Mouse (Mus musculus) neural tube, embryonic 11.5 days (tissue): ENCODE data around the gene Ndufs8. TPM values are rescaled to one million over a fixed set of nuclear protein-coding genes. Genes with fewer than 3 reads are reported as not detected.

ENCODE experiments used
- ATAC-seq: fragments of 200-750 bp; cut with Nextera tagmentation; 2 replicates; pipeline ENCODE4 v1.8.0; 2017; ENCODE audit warnings: moderate number of reproducible peaks, mild to moderate bottlenecking, moderate TSS enrichment, moderate library complexity; ENCODE audit not compliant: insufficient read depth, low FRiP score, low TSS enrichment
- DNase-seq: peaks from one replicate; pipeline ENCODE4 v3.0.0-alpha.2; 2015; ENCODE audit warnings: low spot score
- H3K27ac ChIP-seq: fragments of 300-500 bp; sonication (generic); 2 replicates; pipeline ENCODE4 v1.5.1; 2014; ENCODE audit warnings: low read depth, mild to moderate bottlenecking, low read length
- H3K27me3 ChIP-seq: fragments of 300-500 bp; sonication (generic); 2 replicates; pipeline ENCODE4 v1.6.1; 2014; ENCODE audit warnings: mild to moderate bottlenecking, low read length, mixed read lengths; ENCODE audit not compliant: control insufficient read depth, insufficient read depth
- H3K36me3 ChIP-seq: fragments of 300-500 bp; sonication (generic); 2 replicates; pipeline ENCODE4 v1.6.1; 2014; ENCODE audit warnings: mild to moderate bottlenecking, low read length, moderate library complexity, mixed read lengths; ENCODE audit not compliant: control insufficient read depth, insufficient read depth
- H3K4me1 ChIP-seq: fragments of 300-500 bp; sonication (generic); 2 replicates; pipeline ENCODE4 v1.6.1; 2014; ENCODE audit warnings: low read length, mixed read lengths; ENCODE audit not compliant: control insufficient read depth, insufficient read depth
- H3K4me2 ChIP-seq: fragments of 300-500 bp; sonication (generic); 2 replicates; pipeline ENCODE4 v1.6.1; 2014; ENCODE audit warnings: low read depth, mild to moderate bottlenecking, moderate library complexity
- H3K4me3 ChIP-seq: fragments of 300-500 bp; sonication (generic); 2 replicates; pipeline ENCODE4 v1.5.1; 2014; ENCODE audit warnings: low read depth, low read length
- H3K9ac ChIP-seq: fragments of 300-500 bp; sonication (generic); 2 replicates; pipeline ENCODE4 v1.6.1; 2014; ENCODE audit warnings: mild to moderate bottlenecking, low read length
- H3K9me3 ChIP-seq: fragments of 300-500 bp; sonication (generic); 2 replicates; pipeline ENCODE4 v1.6.1; 2016; ENCODE audit warnings: low read length; ENCODE audit not compliant: control insufficient read depth
- WGBS: fragments of 180-500 bp; shearing (Covaris S2); extraction: QIAGEN DNeasy Blood & Tissue Kit; methylation state at CpG from one replicate; pipeline ENCODE4 v1.1.7; 2014; 5-methylcytosine and 5-hydroxymethylcytosine counted together
- polyA plus RNA-seq: library from polyadenylated mRNA; unstranded; fragments of >200 nt; fragmentation: Nextera tagmentation; extraction: Ambion mirVana; gene quantifications from 2 replicates; pipeline ENCODE4 v1.2.1, GENCODE M21; 2014

The Ndufs8 gene
- polyA plus RNA-seq, 1 experiment from 2014 or later = 258 TPM

DNA sequence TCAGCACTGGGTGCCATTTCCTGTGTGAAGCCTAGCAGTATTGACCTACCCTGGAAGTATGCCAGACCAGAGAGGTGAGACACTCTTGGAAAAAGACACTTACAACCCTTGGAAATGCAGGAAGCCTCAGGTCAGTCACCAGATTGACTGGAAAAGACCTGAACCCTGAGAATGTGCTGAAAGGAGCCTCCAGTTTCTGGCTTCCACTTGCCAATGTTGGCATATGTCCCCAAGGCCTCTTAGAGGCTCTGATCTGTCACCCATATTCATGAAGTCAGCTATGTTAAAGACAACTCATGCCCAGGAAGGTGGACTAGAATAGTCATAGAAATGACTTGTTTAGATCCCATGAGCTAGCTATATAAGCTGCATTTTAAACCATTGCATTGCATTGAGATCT lies 41.1 kb downstream of the Ndufs8 start:
- H3K36me3 ChIP-seq = no peaks in the 10 kb centered on the region
- H3K27ac ChIP-seq = no peak overlapping the region
- no peaks in the 10 kb centered on the region for H3K9me3 ChIP-seq
- DNase-seq = no peak
- no peak overlapping the region for H3K4me2 ChIP-seq
- H3K4me3 ChIP-seq = no peak overlapping the region
- no peaks in the 10 kb centered on the region for H3K4me1 ChIP-seq
- H3K27me3 ChIP-seq = no peaks in the 10 kb centered on the region
- ATAC-seq = no peak
- no peak overlapping the region for H3K9ac ChIP-seq

DNA sequence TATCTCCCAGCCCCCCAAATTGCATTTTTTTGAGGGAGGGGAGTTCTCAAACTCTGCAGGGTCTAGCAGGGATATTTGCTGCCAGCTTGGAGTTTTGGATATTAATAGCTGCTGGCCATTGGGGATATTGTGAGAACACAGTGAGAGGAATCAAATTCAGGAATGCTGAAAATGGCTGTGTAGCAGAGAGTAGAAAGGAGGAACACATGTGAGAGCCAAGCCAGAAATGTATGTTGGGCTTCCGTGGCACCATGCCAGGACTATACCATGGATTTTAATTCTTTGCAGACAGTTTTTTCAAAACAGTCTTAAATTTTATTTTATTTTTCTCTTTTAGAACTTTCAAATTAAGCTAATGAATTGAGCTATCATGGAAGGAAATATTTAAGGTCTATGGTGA lies 44.3 kb downstream of the Ndufs8 start:
- Histone ChIP-seq H3K4me1 (no peaks in the 10 kb centered on the region), H3K9ac (no peak overlapping the region), H3K36me3 (peaks cover 3% of the 10 kb centered on the region; the same call in 1 of the 2 replicates), H3K4me2 (no peak overlapping the region), H3K4me3 (no peak overlapping the region), H3K27ac (no peak overlapping the region), H3K27me3 (no peaks in the 10 kb centered on the region), H3K9me3 (peaks cover 3% of the 10 kb centered on the region; the same call in 1 of the 2 replicates)
- no peak for ATAC-seq
- DNase-seq = no peak
- 88% methylated on average over 1 of the region's 1 CpGs for WGBS

DNA sequence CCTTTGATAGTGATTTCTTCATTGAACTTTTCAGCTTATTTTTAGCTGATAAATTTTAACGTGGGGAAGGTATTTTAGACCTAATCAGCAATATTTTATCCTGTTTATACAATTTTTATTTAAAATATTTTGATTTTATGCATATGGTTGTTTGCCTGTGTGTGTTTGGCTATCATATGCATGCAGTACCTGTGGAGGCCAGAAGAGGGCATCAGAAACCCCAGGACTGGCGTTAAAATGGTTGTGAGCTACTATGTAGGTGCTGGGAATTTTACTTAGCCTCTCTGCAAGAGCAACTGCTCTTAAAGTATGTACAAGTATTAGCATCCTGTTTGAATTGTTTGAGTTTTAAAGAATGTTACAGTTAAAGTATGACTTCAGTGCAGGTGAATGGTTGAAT lies 47.6 kb downstream of the Ndufs8 start:
- no peak overlapping the region for H3K9ac ChIP-seq
- H3K36me3 ChIP-seq = peaks cover 3% of the 10 kb centered on the region; the same call in 1 of the 2 replicates
- H3K9me3 ChIP-seq = peaks cover 3% of the 10 kb centered on the region; the same call in 1 of the 2 replicates
- DNase-seq = no peak
- whole genome bisulfite sequencing = 81% methylated on average over 2 of the region's 2 CpGs
- no peaks in the 10 kb centered on the region for H3K27me3 ChIP-seq
- H3K27ac ChIP-seq = no peak overlapping the region
- H3K4me2 ChIP-seq = no peak overlapping the region
- H3K4me3 ChIP-seq = no peak overlapping the region
- ATAC-seq = no peak
- H3K4me1 ChIP-seq = no peaks in the 10 kb centered on the region

DNA sequence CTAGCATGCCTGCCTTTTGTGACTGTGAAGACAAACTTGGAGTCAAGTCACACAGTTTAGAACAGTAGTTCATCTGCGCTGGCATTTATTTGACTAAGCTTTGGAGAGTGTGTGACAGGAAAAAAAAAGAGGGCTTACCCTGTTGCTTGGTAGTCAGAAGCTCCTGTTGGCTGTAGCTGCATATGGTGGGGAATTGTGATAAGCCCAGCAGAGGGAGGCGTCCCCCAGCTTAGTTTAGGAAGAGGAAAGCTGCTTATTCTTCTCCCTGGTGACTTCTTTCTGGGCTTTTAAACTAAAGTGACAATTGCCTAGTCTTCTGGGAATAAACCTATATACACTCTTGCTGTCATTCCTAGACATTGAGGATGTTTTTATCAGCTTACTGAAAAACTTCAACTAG lies 49.9 kb downstream of the Ndufs8 start:
- Histone ChIP-seq H3K4me2 (no peak overlapping the region), H3K4me1 (no peaks in the 10 kb centered on the region)
- 82% methylated on average over 2 of the region's 2 CpGs for WGBS

More for the DNA sequence above, 49.9 kb downstream of the Ndufs8 start:
- Histone ChIP-seq H3K4me3 (no peak overlapping the region), H3K27me3 (no peaks in the 10 kb centered on the region), H3K9me3 (peaks cover 3% of the 10 kb centered on the region; the same call in 1 of the 2 replicates), H3K9ac (no peak overlapping the region), H3K36me3 (peaks cover 3% of the 10 kb centered on the region; the same call in 1 of the 2 replicates), H3K27ac (no peak overlapping the region)
- DNase-seq (no peak), ATAC-seq (no peak)

Other genes with a start within 250 kb of the Ndufs8 start
- gene Lrp5, start 226.2 kb downstream of the Ndufs8 start, polyA plus RNA-seq = 3.2 and 3.8 TPM in 2 replicates
- 44.5 and 46.7 TPM in 2 replicates for gene 1810055G02Rik, start 204.5 kb downstream of the Ndufs8 start, polyA plus RNA-seq
- gene Kmt5b, start 145.4 kb downstream of the Ndufs8 start, polyA plus RNA-seq = 40.7 and 42.0 TPM in 2 replicates
- gene Chka, start 61.0 kb downstream of the Ndufs8 start, polyA plus RNA-seq = 54.4 and 59.5 TPM in 2 replicates
- 17.3 TPM in 2 replicates for gene Tcirg1, start 5.6 kb downstream of the Ndufs8 start, polyA plus RNA-seq
- gene Aldh3b1, start 17.0 kb upstream of the Ndufs8 start, polyA plus RNA-seq = 0.65 and 0.73 TPM in 2 replicates
- 5.3 and 7.1 TPM in 2 replicates for gene Unc93b1, start 22.4 kb upstream of the Ndufs8 start, polyA plus RNA-seq
- gene Aldh3b3, start 45.9 kb upstream of the Ndufs8 start, polyA plus RNA-seq = not detected in 2 replicates
- 0.86 and 1.1 TPM in 2 replicates for gene Aldh3b2, start 59.6 kb upstream of the Ndufs8 start, polyA plus RNA-seq
- gene Acy3, start 73.8 kb upstream of the Ndufs8 start, polyA plus RNA-seq = 2.4 and 3.2 TPM in 2 replicates
- 0.22 TPM in 1 of 2 replicates, not detected in the other for gene Tbx10, start 80.0 kb upstream of the Ndufs8 start, polyA plus RNA-seq
- gene Nudt8, start 87.8 kb upstream of the Ndufs8 start, polyA plus RNA-seq = 20.6 and 20.8 TPM in 2 replicates
- gene Gm49405, start 87.9 kb upstream of the Ndufs8 start, polyA plus RNA-seq = 1.8 and 1.9 TPM in 2 replicates
- gene Doc2g, start 90.5 kb upstream of the Ndufs8 start, polyA plus RNA-seq = 2.7 and 2.8 TPM in 2 replicates
- gene Ndufv1, start 100.0 kb upstream of the Ndufs8 start, polyA plus RNA-seq = 207 and 208 TPM in 2 replicates
- gene Gstp1, start 125.2 kb upstream of the Ndufs8 start, polyA plus RNA-seq = 361 TPM in 2 replicates
- 0.68 and 1.2 TPM in 2 replicates for gene Gstp2, start 133.2 kb upstream of the Ndufs8 start, polyA plus RNA-seq
- gene Gstp3, start 146.8 kb upstream of the Ndufs8 start, polyA plus RNA-seq = not detected in 2 replicates
- gene Cabp2, start 168.8 kb upstream of the Ndufs8 start, polyA plus RNA-seq = not detected in 2 replicates
- gene Cdk2ap2, start 184.4 kb upstream of the Ndufs8 start, polyA plus RNA-seq = 81.3 and 86.7 TPM in 2 replicates
- 9.9 and 13.1 TPM in 2 replicates for gene Pitpnm1, start 187.2 kb upstream of the Ndufs8 start, polyA plus RNA-seq
- gene Aip, start 213.1 kb upstream of the Ndufs8 start, polyA plus RNA-seq = 68.4 and 77.6 TPM in 2 replicates
- not detected in 2 replicates for gene Gpr152, start 227.0 kb upstream of the Ndufs8 start, polyA plus RNA-seq
- gene Cabp4, start 231.3 kb upstream of the Ndufs8 start, polyA plus RNA-seq = 0.11 TPM in 1 of 2 replicates, not detected in the other
- gene Coro1b, start 235.8 kb upstream of the Ndufs8 start, polyA plus RNA-seq = 128 TPM in 2 replicates
- 0.92 and 1.8 TPM in 2 replicates for gene Ptprcap, start 240.8 kb upstream of the Ndufs8 start, polyA plus RNA-seq